Mouse (Mus musculus): ENCODE measurements at regions not wholly inside any gene's neighbourhood (a gene's known extent, or its start where the extent isn't known, plus 50 kb on each side); places are given as distances from the start of the nearest gene placed in this dataset.

- no peak for DNase-seq (ENCODE audit: extremely low read depth)
- H3K27me3 ChIP-seq (replicated peaks): no peaks in the 10 kb centered on the region
- H3K4me3 ChIP-seq (replicated peaks in 1 of 3; ENCODE audit: low read depth in 2 of 3, low read length in 2 of 3, poor library complexity in 1 of 3): no peak overlapping the region
- in situ Hi-C loops (cut with MboI; ENCODE audit: low pct_ligation_motif_present, low pct_unique_long_range_greater_than_20kb, low sequenced_read_pairs): no loop called here
- H3K9me3 ChIP-seq (replicated peaks; ENCODE audit: low read length): no peaks in the 10 kb centered on the region
- peaks cover 0 to 2% of the 10 kb centered on the region in 2 experiments; a peak in 2 of 4 replicates for H3K4me1 ChIP-seq (ENCODE audit: control insufficient read depth in 1 of 2, insufficient read depth in 2 of 2)
- H3K4me2 ChIP-seq (ENCODE audit: insufficient read depth, low read depth, poor library complexity, severe bottlenecking): no peak overlapping the region
- H3K36me3 ChIP-seq (replicated peaks in 1 of 2; ENCODE audit: control insufficient read depth in 1 of 2, insufficient read depth in 1 of 2, low read length in 1 of 2): no peaks in the 10 kb centered on the region
- no peak overlapping the region for H3K27ac ChIP-seq (ENCODE audit: insufficient read depth, low read depth)
- H3K79me2 ChIP-seq (replicated peaks; ENCODE audit: control insufficient read depth, extremely low read depth, insufficient read depth, poor library complexity, severe bottlenecking): no peaks in the 10 kb centered on the region
- H3K9ac ChIP-seq (ENCODE audit: insufficient read depth, low read depth): no peak overlapping the region
- TF ChIP-seq TCF12 (IDR thresholded peaks at IDR 0.05; ENCODE audit: low read depth, low read length) (no peak), MYC (IDR thresholded peaks at IDR 0.05; ENCODE audit: low read depth, low read length) (no peak), SIN3A (IDR thresholded peaks at IDR 0.05; ENCODE audit: low read length) (no peak), BHLHE40 (IDR thresholded peaks at IDR 0.05; ENCODE audit: low read depth, low read length) (no peak), UBTF (IDR thresholded peaks at IDR 0.05; ENCODE audit: low read depth, low read length) (no peak)
- dilution Hi-C loops (cut with MboI; ENCODE audit: extremely low pct_ligation_motif_present, extremely low pct_unique_long_range_greater_than_20kb, low sequenced_read_pairs): no loop called here
Observed at GRCm38 (mm10) chr9:50257162-50257561, 87.6 kb downstream of the Rpl10-ps3 start.

- Histone ChIP-seq H3K36me3 (replicated peaks in 1 of 2; ENCODE audit: control insufficient read depth in 1 of 2, insufficient read depth in 1 of 2, low read length in 1 of 2) (no peaks in the 10 kb centered on the region), H3K9me3 (replicated peaks; ENCODE audit: low read length) (no peaks in the 10 kb centered on the region), H3K4me3 (replicated peaks in 1 of 3; ENCODE audit: low read depth in 2 of 3, low read length in 2 of 3, poor library complexity in 1 of 3) (no peak overlapping the region), H3K79me2 (replicated peaks; ENCODE audit: control insufficient read depth, extremely low read depth, insufficient read depth, poor library complexity, severe bottlenecking) (no peaks in the 10 kb centered on the region), H3K9ac (ENCODE audit: insufficient read depth, low read depth) (no peak overlapping the region), H3K27ac (ENCODE audit: insufficient read depth, low read depth) (no peak overlapping the region), H3K27me3 (replicated peaks) (no peaks in the 10 kb centered on the region), H3K4me2 (ENCODE audit: insufficient read depth, low read depth, poor library complexity, severe bottlenecking) (no peak overlapping the region), H3K4me1 (ENCODE audit: control insufficient read depth in 1 of 2, insufficient read depth in 2 of 2) (peaks cover 2 to 7% of the 10 kb centered on the region in 2 experiments; a peak in 1 of 4 replicates)
- dilution Hi-C loops (cut with MboI; ENCODE audit: extremely low pct_ligation_motif_present, extremely low pct_unique_long_range_greater_than_20kb, low sequenced_read_pairs) (no loop called here), in situ Hi-C loops (cut with MboI; ENCODE audit: low pct_ligation_motif_present, low pct_unique_long_range_greater_than_20kb, low sequenced_read_pairs) (no loop called here)
- TF ChIP-seq SIN3A (IDR thresholded peaks at IDR 0.05; ENCODE audit: low read length): no peak
- no peak for TF ChIP-seq KAT2A (IDR thresholded peaks at IDR 0.05; ENCODE audit: insufficient replicate concordance, low read length)
- TF ChIP-seq CTCF (conservative IDR thresholded peaks at IDR 0.05 in 1 of 2, IDR thresholded peaks at IDR 0.05 in 1 of 2; ENCODE audit: low read depth in 2 of 2, low read length in 2 of 2): no peak
- no peak for TF ChIP-seq ZKSCAN1 (IDR thresholded peaks at IDR 0.05; ENCODE audit: borderline replicate concordance, low read depth, low read length)
- no peak for TF ChIP-seq EP300 (IDR thresholded peaks at IDR 0.05; ENCODE audit: low read length)
- TF ChIP-seq MAFK (IDR thresholded peaks at IDR 0.05; ENCODE audit: insufficient replicate concordance, low read length): no peak
- TF ChIP-seq MAZ (IDR thresholded peaks at IDR 0.05; ENCODE audit: low read depth, low read length): no peak
- DNase-seq (ENCODE audit: extremely low read depth): no peak
Observed at GRCm38 (mm10) chr9:50244982-50245671, 99.6 kb downstream of the Rpl10-ps3 start.

GRCm38 (mm10) chr9:50240923-50241322 is 103.8 kb downstream of the Rpl10-ps3 start:
- TF ChIP-seq ETS1 (conservative IDR thresholded peaks at IDR 0.05; ENCODE audit: low read depth, low read length): no peak
- TF ChIP-seq ZMIZ1 (IDR thresholded peaks at IDR 0.05; ENCODE audit: low read depth, low read length): no peak
- H3K4me1 ChIP-seq (ENCODE audit: control insufficient read depth in 1 of 2, insufficient read depth in 2 of 2): peaks cover 2 to 13% of the 10 kb centered on the region in 2 experiments; a peak in 2 of 4 replicates
- no peaks in the 10 kb centered on the region for H3K79me2 ChIP-seq (replicated peaks; ENCODE audit: control insufficient read depth, extremely low read depth, insufficient read depth, poor library complexity, severe bottlenecking)
- dilution Hi-C loops (cut with MboI; ENCODE audit: extremely low pct_ligation_motif_present, extremely low pct_unique_long_range_greater_than_20kb, low sequenced_read_pairs): no loop called here
- in situ Hi-C loops (cut with MboI; ENCODE audit: low pct_ligation_motif_present, low pct_unique_long_range_greater_than_20kb, low sequenced_read_pairs): no loop called here
- H3K4me3 ChIP-seq (replicated peaks in 1 of 3; ENCODE audit: low read depth in 2 of 3, low read length in 2 of 3, poor library complexity in 1 of 3): no peak overlapping the region
- no peaks in the 10 kb centered on the region for H3K9me3 ChIP-seq (replicated peaks; ENCODE audit: low read length)
- no peak for DNase-seq (ENCODE audit: extremely low read depth)
- H3K9ac ChIP-seq (ENCODE audit: insufficient read depth, low read depth): no peak overlapping the region
- no peaks in the 10 kb centered on the region for H3K27me3 ChIP-seq (replicated peaks)
- no peak overlapping the region for H3K27ac ChIP-seq (ENCODE audit: insufficient read depth, low read depth)
- no peak overlapping the region for H3K4me2 ChIP-seq (ENCODE audit: insufficient read depth, low read depth, poor library complexity, severe bottlenecking)
- H3K36me3 ChIP-seq (replicated peaks in 1 of 2; ENCODE audit: control insufficient read depth in 1 of 2, insufficient read depth in 1 of 2, low read length in 1 of 2): no peaks in the 10 kb centered on the region

All from CH12.LX (cell line).